Mouse (Mus musculus): ENCODE data around the gene Prim1. TPM values are rescaled to one million over a fixed set of nuclear protein-coding genes. Genes with fewer than 3 reads are reported as not detected.

The Prim1 gene
- polyA plus RNA-seq, 1 experiment from 2014 or later: 95.2 TPM

DNA sequence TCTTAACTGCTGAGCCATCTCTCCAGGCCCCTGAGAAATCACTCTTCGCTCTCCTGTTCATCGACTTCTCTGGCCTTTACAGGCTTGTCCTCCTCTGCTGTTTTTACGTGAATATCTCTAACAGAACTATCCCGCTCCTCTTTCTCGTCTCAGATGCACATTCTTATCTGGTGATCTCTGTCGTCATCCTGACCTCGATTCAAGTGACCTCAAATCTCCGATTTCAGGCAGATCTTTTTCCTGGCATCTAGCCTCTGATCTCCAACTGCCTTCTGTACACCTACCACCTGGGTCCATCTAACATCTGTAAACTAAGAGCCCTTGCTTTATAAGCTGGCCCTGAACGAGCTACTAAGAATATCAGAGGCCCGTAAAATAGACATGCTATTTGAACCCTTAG lies 10.1 kb upstream of the Prim1 start:
- H3K4me2 ChIP-seq (replicated peaks): no peak overlapping the region
- H3K27ac ChIP-seq: no peak overlapping the region
- no peak for ATAC-seq (ENCODE audit: insufficient number of reproducible peaks, insufficient read depth, low FRiP score, low TSS enrichment)
- no peaks in the 10 kb centered on the region for H3K4me1 ChIP-seq
- no peak overlapping the region for H3K4me3 ChIP-seq
- no peaks in the 10 kb centered on the region for H3K9me3 ChIP-seq
- no peaks in the 10 kb centered on the region for H3K27me3 ChIP-seq
- no peaks in the 10 kb centered on the region for H3K36me3 ChIP-seq
- H3K9ac ChIP-seq: no peak overlapping the region
- 78% methylated on average over 10 of the region's 10 CpGs for WGBS

GRCm38 (mm10) chr10:128005479-128005878 lies 9.5 kb upstream of the Prim1 start:
- H3K27ac ChIP-seq: no peak overlapping the region
- H3K4me1 ChIP-seq: no peaks in the 10 kb centered on the region
- no peak overlapping the region for H3K4me3 ChIP-seq
- no peak overlapping the region for H3K4me2 ChIP-seq (replicated peaks)
- no peak for ATAC-seq (ENCODE audit: insufficient number of reproducible peaks, insufficient read depth, low FRiP score, low TSS enrichment)
- H3K9me3 ChIP-seq: no peaks in the 10 kb centered on the region
- WGBS: 83% methylated on average over 8 of the region's 8 CpGs
- H3K9ac ChIP-seq: no peak overlapping the region
- H3K36me3 ChIP-seq: no peaks in the 10 kb centered on the region
- no peaks in the 10 kb centered on the region for H3K27me3 ChIP-seq

GRCm38 (mm10) chr10:128007446-128007845 lies 7.5 kb upstream of the Prim1 start, which contains the start of gene Hsd17b6:
TSS of gene Hsd17b6 (minus strand) at chr10:128007611.
- Histone ChIP-seq H3K4me1 (no peaks in the 10 kb centered on the region), H3K27me3 (no peaks in the 10 kb centered on the region), H3K9me3 (no peaks in the 10 kb centered on the region), H3K4me2 (replicated peaks) (no peak within 1 kb of the TSS), H3K4me3 (no peak within 1 kb of the TSS), H3K9ac (no peak within 1 kb of the TSS), H3K27ac (no peak within 1 kb of the TSS), H3K36me3 (no peaks in the 10 kb centered on the region)
- no peak for ATAC-seq (ENCODE audit: insufficient number of reproducible peaks, insufficient read depth, low FRiP score, low TSS enrichment)
- 79% methylated on average over 1 of the region's 1 CpGs for WGBS

DNA sequence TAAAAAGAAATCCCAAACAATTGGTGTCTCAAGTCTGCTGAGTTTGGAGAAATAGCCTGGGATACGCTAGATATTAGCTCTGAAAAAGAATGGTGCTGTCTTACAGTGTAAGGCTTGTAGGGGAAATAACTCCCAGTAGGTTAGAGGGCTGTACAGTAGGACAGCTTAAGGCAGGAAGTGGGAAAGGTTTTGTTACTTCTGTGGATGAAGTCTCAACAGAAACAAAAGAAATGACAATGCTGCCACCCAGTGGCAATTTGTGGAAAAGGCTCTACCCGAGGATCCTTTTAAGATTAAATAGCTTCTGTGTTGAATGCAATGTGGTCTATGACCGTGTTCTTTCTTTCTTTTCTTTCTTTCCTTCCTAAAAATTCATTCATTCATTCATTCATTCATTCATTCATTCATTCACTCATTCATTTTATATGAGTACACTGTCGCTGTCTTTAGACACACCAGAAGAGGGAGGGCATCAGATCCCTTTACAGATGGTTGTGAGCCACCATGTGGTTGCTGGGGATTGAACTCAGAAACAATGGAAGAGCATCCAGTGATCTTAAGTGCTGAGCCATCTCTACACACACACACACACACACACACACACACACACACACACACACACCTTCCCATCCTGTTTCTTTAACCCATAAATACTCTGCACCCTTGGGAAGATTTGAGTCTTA lies 6.6 kb upstream of the Prim1 start:
- Histone ChIP-seq H3K9me3 (no peaks in the 10 kb centered on the region), H3K27me3 (no peaks in the 10 kb centered on the region), H3K27ac (no peak overlapping the region), H3K4me1 (no peaks in the 10 kb centered on the region), H3K4me3 (no peak overlapping the region), H3K4me2 (replicated peaks) (no peak overlapping the region), H3K9ac (no peak overlapping the region), H3K36me3 (no peaks in the 10 kb centered on the region)
- 8% methylated on average over 4 of the region's 4 CpGs for WGBS
- 0 out of 2 replicates have a peak, but pooled peaks have one; percentile 56 for ATAC-seq (ENCODE audit: insufficient number of reproducible peaks, insufficient read depth, low FRiP score, low TSS enrichment)

DNA sequence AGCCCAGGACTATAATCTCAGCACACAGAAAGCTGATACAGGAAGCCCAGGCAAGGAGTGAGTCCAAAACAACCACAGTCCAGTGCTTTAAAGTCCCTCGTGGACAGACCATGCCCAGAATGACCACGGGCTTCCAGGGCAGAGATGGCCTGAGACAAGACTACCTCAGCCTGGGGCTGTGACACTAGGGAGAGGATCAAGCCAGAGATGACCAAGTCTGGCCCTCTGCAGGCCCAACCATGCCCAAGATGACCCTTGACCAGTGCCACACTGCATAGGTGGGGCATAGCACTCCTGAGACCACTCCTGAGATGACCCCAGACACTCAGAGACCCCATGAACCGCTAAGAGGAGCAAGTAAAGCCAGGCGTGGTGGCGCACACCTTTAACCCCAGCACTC lies 5.2 kb upstream of the Prim1 start:
- H3K9ac ChIP-seq: no peak overlapping the region
- no peaks in the 10 kb centered on the region for H3K36me3 ChIP-seq
- ATAC-seq (ENCODE audit: insufficient number of reproducible peaks, insufficient read depth, low FRiP score, low TSS enrichment): no peak
- WGBS: 76% methylated on average over 5 of the region's 5 CpGs
- H3K27me3 ChIP-seq: no peaks in the 10 kb centered on the region
- H3K27ac ChIP-seq: no peak overlapping the region
- no peak overlapping the region for H3K4me3 ChIP-seq
- no peaks in the 10 kb centered on the region for H3K4me1 ChIP-seq
- H3K4me2 ChIP-seq (replicated peaks): no peak overlapping the region
- no peaks in the 10 kb centered on the region for H3K9me3 ChIP-seq

DNA sequence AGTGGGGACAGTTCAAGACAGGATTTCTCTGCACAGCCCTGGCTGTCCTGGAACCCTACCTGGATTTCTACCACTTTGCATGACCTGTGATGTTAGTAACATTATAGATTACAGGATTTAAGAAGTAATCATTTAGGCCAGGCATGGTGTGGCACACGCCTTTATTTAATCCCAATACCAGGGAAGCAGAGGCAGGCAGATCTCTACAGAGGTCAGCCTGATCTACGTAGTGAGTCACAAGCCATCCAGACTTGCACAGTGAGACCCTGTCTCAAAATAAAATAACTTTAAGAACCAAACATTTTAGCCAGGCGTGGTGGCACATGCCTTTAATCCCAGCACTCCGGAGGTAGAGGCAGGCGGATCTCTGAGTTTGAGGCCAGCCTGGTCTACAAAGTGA lies 7.2 kb downstream of the Prim1 start:
- Histone ChIP-seq H3K9me3 (no peaks in the 10 kb centered on the region), H3K4me3 (no peak overlapping the region), H3K9ac (no peak overlapping the region), H3K36me3 (peaks cover 72% of the 10 kb centered on the region), H3K27ac (no peak overlapping the region), H3K27me3 (no peaks in the 10 kb centered on the region), H3K4me1 (no peaks in the 10 kb centered on the region), H3K4me2 (replicated peaks) (no peak overlapping the region)
- 95% methylated on average over 5 of the region's 5 CpGs for WGBS
- ATAC-seq (ENCODE audit: insufficient number of reproducible peaks, insufficient read depth, low FRiP score, low TSS enrichment): no peak

- no peak overlapping the region for H3K4me3 ChIP-seq
- H3K9me3 ChIP-seq: no peaks in the 10 kb centered on the region
- no peak for ATAC-seq (ENCODE audit: insufficient number of reproducible peaks, insufficient read depth, low FRiP score, low TSS enrichment)
- no peak overlapping the region for H3K9ac ChIP-seq
- 94% methylated on average over 10 of the region's 10 CpGs for WGBS
- no peaks in the 10 kb centered on the region for H3K4me1 ChIP-seq
- peaks cover 72% of the 10 kb centered on the region for H3K36me3 ChIP-seq
- H3K4me2 ChIP-seq (replicated peaks): no peak overlapping the region
- no peaks in the 10 kb centered on the region for H3K27me3 ChIP-seq
- no peak overlapping the region for H3K27ac ChIP-seq
These were observed 8.5 kb downstream of the Prim1 start for GRCm38 (mm10) chr10:128023496-128023895.

DNA sequence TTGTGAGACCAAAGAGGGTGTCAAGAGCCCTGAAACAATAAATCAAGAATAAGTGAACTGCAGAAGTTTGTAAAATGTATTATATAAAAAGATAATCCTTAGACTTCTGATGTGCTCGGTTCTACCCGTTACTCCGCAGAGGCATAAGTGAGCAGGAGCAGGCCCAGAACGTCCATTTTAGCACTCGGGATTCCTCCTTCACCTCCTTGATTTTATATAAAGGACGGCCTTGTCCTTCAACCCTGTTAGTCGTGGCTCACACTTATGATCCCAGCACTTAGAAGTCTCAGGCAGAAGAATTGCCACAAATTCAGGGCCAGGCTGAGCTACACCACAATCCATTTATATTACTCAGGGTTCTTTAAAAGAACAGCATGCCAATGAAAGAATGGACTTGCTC lies 15.0 kb downstream of the Prim1 start:
- WGBS: 91% methylated on average over 7 of the region's 7 CpGs
- Histone ChIP-seq H3K9me3 (no peaks in the 10 kb centered on the region), H3K27ac (no peak overlapping the region), H3K9ac (no peak overlapping the region), H3K27me3 (no peaks in the 10 kb centered on the region), H3K36me3 (peaks cover 51% of the 10 kb centered on the region), H3K4me1 (0 out of 2 replicates have a peak, but pooled peaks cover 4% of the 10 kb centered on the region), H3K4me3 (no peak overlapping the region), H3K4me2 (replicated peaks) (no peak overlapping the region)
- no peak for ATAC-seq (ENCODE audit: insufficient number of reproducible peaks, insufficient read depth, low FRiP score, low TSS enrichment)

DNA sequence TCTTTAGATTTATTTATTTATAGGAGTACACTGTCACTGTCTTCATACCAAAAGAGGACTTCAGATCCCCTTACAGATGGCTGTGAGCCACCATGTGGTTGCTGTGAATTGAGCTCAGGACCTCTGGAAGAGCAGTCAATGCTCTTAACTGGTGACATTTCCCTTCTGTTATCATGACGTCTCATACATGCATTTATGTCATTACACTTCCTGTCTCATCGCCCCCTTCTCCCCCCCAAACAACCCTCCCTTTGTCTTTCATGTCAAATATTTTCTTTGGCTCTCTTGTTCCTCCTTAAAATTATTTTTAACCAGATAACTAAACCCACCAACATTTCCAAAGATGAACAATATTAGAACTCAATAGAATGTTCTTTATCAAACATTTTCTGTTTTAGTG lies 15.9 kb downstream of the Prim1 start:
- no peaks in the 10 kb centered on the region for H3K27me3 ChIP-seq
- H3K4me3 ChIP-seq: no peak overlapping the region
- H3K4me1 ChIP-seq: 0 out of 2 replicates have a peak, but pooled peaks cover 4% of the 10 kb centered on the region
- H3K9ac ChIP-seq: no peak overlapping the region
- WGBS: 72% methylated on average over 2 of the region's 2 CpGs
- H3K27ac ChIP-seq: no peak overlapping the region
- ATAC-seq (ENCODE audit: insufficient number of reproducible peaks, insufficient read depth, low FRiP score, low TSS enrichment): no peak
- peaks cover 42% of the 10 kb centered on the region for H3K36me3 ChIP-seq
- H3K9me3 ChIP-seq: no peaks in the 10 kb centered on the region
- no peak overlapping the region for H3K4me2 ChIP-seq (replicated peaks)

DNA sequence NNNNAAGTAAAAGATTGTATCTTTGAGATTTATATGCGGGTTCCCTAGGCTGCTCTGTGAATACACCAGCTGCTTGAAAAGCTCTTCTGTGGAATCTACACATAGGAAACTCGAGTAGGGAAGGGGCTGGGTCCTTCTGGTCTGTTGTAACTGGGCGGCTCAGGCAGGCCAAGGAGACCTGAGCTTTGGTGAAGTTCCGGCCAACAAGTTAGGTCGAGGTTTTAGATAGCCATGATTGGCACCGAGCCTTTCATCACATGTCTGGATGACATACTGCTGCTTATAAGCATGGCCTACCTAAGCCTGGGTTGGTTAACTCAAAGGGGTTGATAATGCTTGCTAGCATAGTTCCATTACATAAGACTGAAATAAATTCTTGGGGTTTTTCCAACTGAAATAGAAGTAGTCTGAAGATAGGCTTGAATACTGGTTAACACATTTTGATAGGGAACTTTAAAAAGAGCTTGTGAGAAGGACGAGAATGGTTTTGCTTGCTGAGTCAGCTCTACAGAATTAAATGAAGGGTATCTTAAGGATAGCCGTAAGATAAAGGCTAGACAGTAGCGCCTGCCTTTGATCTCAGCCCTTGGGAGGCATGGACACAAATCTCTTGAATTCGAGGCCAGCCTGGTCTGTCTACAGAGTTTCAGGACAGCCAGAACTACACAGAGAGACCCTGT lies 21.9 kb downstream of the Prim1 start:
- H3K4me2 ChIP-seq (replicated peaks): peak overlapping the region; percentile 87
- no peaks in the 10 kb centered on the region for H3K27me3 ChIP-seq
- H3K9ac ChIP-seq: peak overlapping the region; percentile 99
- no peak for ATAC-seq (ENCODE audit: insufficient number of reproducible peaks, insufficient read depth, low FRiP score, low TSS enrichment)
- peak overlapping the region; percentile 96; the same call in 1 of the 2 replicates for H3K27ac ChIP-seq
- WGBS: 8% methylated on average over 10 of the region's 10 CpGs
- H3K9me3 ChIP-seq: no peaks in the 10 kb centered on the region
- H3K4me3 ChIP-seq: peak overlapping the region; percentile 97
- peaks cover 29% of the 10 kb centered on the region for H3K36me3 ChIP-seq
- H3K4me1 ChIP-seq: peaks cover 31% of the 10 kb centered on the region

- H3K4me2 ChIP-seq (replicated peaks): peak overlapping the region; percentile 37
- H3K9ac ChIP-seq: no peak overlapping the region; the same call in 1 of the 2 replicates
- H3K27ac ChIP-seq: no peak overlapping the region
These were observed 23.0 kb downstream of the Prim1 start for GRCm38 (mm10) chr10:128037921-128038320.

GRCm38 (mm10) chr10:128039167-128039566 lies 24.2 kb downstream of the Prim1 start:
- WGBS: 58% methylated on average over 5 of the region's 5 CpGs
- H3K9ac ChIP-seq: no peak overlapping the region
- ATAC-seq (ENCODE audit: insufficient number of reproducible peaks, insufficient read depth, low FRiP score, low TSS enrichment): no peak
- no peaks in the 10 kb centered on the region for H3K27me3 ChIP-seq
- H3K9me3 ChIP-seq: no peaks in the 10 kb centered on the region
- H3K27ac ChIP-seq: no peak overlapping the region
- H3K4me3 ChIP-seq: no peak overlapping the region
- no peak overlapping the region for H3K4me2 ChIP-seq (replicated peaks)
- peaks cover 42% of the 10 kb centered on the region for H3K36me3 ChIP-seq
- H3K4me1 ChIP-seq: peaks cover 47% of the 10 kb centered on the region

More at GRCm38 (mm10) chr10:128037921-128038320, 23.0 kb downstream of the Prim1 start:
- no peak for ATAC-seq (ENCODE audit: insufficient number of reproducible peaks, insufficient read depth, low FRiP score, low TSS enrichment)
- Histone ChIP-seq H3K4me1 (peaks cover 34% of the 10 kb centered on the region), H3K27me3 (no peaks in the 10 kb centered on the region), H3K9me3 (no peaks in the 10 kb centered on the region), H3K4me3 (no peak overlapping the region), H3K36me3 (peaks cover 30% of the 10 kb centered on the region)
- WGBS: 76% methylated on average over 3 of the region's 3 CpGs

Measured in embryonic facial prominence, embryonic 12.5 days (tissue).